Mouse (Mus musculus) kidney, adult 18-20 months (tissue): ENCODE data around the gene Ttc38.
"Not testable (repeated sequence)": the region's sequence is repeated elsewhere in the genome, so short reads cannot be mapped to it uniquely, and the experiment has no call there.

Source experiments
- DNase-seq: peaks from one replicate; pipeline ENCODE4 v3.0.0; 2021

The Ttc38 gene

GRCm38 (mm10) chr15:85826676-85827075, 5.4 kb upstream of the Ttc38 start:
- no peak for DNase-seq

GRCm38 (mm10) chr15:85828071-85828470, 4.0 kb upstream of the Ttc38 start:
- DNase-seq = no peak

GRCm38 (mm10) chr15:85829470-85829869, 2.6 kb upstream of the Ttc38 start:
- DNase-seq = no peak

- DNase-seq = no peak
Observed at GRCm38 (mm10) chr15:85832599-85832998, 493 bp downstream of the Ttc38 start.

DNA sequence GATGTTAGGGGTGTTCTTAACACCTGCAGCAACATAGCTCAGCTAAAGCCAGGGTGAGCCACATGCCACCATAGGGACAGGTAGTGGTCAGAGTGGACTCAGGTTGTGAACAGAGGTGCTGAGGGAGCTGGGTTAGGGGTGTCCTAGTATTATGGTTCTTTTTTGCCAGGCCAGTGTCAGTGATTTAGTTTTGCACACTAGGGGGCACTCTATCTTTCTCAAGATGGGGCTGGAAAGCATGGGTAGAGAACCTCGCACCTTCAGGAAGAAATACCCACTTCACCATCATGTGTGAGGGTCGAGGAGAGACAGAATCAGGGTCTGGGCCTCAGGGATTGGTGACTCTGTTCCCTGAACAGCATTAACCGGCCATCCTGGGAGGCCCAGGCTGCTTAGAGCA, 3.2 kb downstream of the Ttc38 start:
- no peak for DNase-seq

DNA sequence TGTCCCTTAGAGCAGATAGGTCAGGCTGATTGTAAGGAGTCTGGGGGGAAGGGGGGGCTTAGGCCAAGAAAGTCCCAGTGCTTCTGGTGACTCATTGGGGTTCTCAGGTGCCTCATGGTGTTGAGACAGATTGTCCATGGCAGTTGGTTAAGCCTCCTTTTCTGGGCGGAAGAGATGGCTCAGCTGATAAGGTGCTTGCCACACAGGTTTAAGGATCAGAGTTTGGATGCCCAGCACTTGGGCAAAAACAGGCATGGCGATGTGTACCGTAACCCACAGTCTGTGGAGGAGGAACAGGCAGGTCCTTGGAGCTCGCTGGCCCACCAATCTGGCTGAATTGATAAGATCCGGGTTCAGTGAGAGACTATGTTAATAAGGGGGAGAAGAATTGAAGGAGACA, 4.8 kb downstream of the Ttc38 start:
- DNase-seq = no peak

GRCm38 (mm10) chr15:85840983-85841382, 8.9 kb downstream of the Ttc38 start:
- DNase-seq = no peak

DNA sequence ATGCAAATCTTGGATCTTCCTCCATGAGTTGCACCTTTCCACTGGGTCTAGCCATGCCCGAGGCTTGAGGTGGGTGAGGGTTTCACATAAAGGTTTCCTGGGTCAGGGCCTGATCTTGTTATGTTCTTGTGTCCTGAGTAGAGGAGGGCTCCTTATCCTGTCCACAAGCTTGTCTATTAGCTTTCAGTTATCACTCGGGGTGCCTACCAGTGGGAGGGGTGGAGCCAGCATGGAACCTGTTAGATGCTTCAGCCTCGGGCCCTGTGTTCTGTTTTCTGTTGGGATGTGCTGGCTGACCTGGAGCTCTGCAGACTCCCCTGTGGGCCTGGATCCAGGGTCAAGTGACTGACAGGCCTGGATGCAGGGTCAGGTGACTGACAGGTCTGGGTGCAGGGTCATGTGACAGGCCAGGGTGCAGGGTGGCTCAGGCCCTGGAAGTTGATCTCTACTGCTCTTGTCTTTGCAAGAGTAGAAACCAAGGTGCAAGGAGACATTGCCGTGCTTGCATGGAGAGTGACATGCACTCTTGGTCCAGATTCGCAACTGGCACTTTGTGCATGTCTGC, 9.8 kb downstream of the Ttc38 start:
- DNase-seq = peak; percentile 59

- no peak for DNase-seq
Observed at GRCm38 (mm10) chr15:85845071-85845470, 13.0 kb downstream of the Ttc38 start.

DNA sequence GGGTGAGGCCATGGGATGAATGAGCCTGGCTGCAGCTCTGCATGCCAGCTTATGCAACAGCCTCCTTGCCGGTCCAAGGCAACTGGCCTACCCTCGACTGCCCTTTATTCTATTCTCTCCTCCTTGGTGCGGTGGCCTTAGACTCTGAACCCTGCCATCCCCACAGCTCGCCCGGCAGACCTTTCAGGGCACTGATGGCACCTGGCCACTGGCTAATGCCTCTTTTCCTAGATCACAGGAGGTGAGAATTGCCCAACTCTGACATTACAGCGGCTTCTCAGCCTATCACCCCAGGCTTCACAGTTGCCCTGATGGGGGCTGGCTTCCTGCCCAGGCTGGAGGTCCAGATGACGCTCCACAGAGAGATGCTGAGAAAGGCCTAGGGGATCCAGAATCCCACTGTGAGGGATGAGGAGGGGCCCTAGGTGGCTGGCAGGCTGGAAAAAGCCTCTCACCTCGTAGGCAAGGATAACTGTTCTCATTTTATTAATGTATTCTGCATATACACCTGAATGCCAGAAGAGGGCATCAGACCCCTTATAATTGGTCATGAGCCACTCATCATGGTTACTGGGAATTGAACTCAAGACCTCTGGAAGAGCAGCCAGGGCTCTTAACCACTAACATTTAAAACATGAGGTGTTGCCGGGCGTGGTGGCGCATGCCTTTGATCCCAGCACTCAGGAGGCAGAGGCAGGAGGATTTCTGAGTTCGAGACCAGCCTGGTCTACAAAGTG, 19.7 kb downstream of the Ttc38 start:
- peak; percentile 43 for DNase-seq

- no peak for DNase-seq
Observed at GRCm38 (mm10) chr15:85858980-85859489, 26.9 kb downstream of the Ttc38 start.

DNA sequence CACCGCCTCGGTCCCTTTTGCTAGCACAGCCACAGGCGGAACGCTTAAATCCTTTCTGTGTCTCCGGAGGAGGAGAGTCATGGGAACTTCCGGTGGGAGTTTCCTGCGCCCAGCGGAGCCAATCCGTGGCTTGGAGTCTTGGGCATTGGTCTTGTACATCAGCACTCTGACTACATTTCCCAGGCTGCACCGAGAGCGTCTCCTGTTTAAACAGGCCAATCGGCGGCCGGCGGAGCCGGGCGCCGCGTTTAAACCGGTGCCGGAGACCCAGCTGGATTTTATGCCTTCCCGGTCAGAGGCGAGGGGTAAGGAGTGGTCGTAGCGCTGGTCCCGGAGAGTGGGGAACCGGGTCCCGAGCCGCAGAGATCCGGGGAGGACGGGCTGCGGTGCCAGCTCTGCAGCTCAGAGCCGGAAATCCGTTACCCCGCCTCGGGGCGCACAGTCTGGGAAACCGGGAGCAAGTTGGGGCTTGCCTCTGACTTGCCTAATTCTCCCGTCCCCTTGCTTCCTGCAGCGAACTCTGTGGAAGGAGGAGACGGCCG, 27.5 kb downstream of the Ttc38 start, which contains the start of gene Gtse1:
Gene Gtse1, plus strand, starts transcription at position 256 of the 542 bp plus-strand sequence.
- DNase-seq = peak; percentile 93

DNA sequence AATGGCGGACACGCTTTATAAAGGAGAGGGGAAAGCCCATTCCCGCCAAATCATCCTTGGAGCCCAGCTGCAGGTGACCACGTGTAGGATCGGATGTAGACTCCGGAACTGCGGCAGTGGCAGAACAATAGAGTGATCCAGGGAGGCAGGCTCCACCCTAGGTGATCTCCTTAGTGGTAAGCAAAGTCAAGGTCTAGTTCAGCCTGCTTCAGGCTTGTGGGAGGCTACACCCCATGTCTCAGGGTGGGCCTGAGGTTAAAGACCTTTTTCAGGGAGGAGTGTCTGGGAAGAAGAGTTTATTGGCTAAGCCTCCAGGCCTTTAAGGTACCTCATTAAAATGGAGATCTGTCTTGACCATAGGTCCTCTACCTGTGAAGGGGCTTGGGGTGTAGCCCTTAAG, 33.8 kb downstream of the Ttc38 start:
- not testable (repeated sequence) for DNase-seq

DNA sequence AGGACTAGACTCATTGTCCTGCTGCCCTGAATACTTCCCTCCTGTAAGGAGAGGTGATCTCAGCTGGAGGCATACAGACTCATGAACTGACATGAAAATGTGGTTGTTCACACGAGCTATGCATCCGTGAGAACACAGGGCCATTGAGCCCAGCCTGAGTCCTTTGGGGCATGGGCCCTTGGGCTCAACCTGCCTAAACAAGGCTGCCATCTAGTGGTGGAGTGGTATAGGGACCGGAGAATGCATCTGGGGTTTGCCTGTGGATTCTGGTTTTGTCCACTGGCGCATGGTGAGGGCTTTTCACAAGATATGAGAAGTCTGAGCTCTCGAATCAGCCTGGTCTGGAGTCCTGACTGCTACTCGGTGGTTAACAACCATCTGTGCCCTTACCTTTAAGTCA, 35.6 kb downstream of the Ttc38 start:
- peak; percentile 70 for DNase-seq

GRCm38 (mm10) chr15:85877336-85877735, 45.2 kb downstream of the Ttc38 start:
- DNase-seq = peak; percentile 52

- peak; percentile 93 for DNase-seq
Observed at GRCm38 (mm10) chr15:85878848-85879497, 46.9 kb downstream of the Ttc38 start, which contains the start of gene Trmu. TSS of gene Trmu (plus strand) at chr15:85879312.

- no peak for DNase-seq
Observed at GRCm38 (mm10) chr15:85879498-85879895, 47.4 kb downstream of the Ttc38 start.

DNA sequence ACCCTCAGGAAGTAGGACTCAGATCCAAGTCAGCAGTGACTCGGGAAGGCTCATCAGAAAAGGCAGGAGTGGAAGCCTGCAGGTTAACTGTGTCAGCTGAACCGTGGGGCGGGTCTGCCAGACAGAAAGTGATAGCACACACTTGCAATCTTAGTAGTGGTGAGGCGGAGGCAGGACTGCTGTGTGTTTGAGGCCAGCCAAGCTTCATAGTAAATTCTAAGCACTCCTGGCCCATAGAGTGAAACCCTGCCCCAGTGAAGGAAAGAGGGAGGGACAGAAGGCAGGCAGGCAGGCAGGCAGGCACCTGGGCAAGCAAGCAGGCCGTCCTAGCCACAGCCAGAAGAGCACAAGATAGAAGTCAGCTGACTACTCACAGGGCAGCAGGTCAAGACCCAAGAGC, 53.5 kb downstream of the Ttc38 start:
- DNase-seq = no peak

DNA sequence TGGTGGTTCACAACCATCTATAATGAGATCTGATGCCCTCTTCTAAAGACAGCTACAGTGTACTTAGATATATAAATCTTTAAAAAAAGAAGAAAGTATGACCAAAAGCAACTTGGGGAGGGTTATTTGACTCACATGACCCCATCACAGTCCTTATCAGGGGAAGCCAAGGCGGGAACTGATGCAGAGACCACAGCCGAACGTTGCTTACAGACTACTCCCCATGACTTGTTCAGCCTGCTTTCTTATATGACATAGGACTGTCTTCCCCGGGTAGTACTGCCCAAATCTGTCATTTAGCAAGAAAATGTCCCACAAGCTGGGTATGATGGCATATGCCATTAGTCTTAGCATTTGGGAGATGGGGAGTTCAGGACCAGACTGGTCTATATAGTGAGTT, 57.1 kb downstream of the Ttc38 start:
- no peak for DNase-seq

- DNase-seq = no peak
Observed at GRCm38 (mm10) chr15:85891971-85892370, 59.9 kb downstream of the Ttc38 start.

DNA sequence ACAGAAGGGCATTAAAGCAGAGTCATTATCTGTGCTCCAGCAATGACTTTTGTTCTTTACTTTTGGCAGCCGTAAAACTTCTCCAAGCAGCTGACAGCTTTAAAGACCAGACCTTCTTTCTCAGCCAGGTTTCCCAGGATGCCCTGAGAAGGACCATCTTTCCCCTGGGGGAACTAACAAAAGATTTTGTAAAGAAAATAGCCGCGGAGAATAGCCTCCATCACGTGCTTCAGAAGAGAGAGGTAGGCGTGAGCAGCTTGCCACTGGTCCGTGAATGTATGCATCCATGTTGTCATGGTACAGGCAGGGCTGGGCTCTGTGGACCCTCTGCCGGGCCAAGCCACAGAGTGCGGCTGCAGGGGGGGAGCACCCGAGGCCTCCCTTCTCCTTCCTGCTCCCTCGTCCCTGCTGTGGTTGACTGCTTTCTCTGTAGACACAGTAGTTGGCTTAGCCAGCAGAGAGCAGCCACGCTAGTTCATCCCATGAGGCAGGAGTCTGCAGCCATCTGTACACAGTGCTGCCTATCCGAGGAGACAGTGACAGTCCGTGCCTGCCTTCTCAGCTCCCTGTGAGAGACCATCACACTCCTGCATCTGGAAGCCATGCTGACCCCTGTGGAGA, 60.5 kb downstream of the Ttc38 start:
- DNase-seq = no peak

- DNase-seq = no peak
Observed at GRCm38 (mm10) chr15:85893871-85894270, 61.8 kb downstream of the Ttc38 start.

DNA sequence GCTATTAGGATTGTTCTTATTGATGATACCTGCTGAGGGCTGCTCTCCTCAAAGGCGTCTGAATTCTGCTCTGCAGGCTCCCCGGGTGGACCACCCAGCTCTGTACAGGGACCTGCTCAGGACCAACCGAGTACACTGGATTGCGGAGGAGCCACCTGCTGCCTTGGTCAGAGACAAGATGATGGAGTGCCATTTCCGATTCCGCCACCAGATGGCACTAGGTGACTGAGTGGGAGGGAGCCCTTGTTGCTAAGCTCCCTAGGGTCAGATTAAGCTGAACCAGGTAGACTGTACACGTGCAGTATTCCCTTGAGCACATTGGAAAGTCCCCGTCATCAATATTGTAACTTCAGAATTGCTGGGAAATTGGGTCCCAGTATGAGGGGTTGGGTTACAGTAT, 64.2 kb downstream of the Ttc38 start:
- DNase-seq = peak; percentile 84
